Mouse (Mus musculus) adrenal gland, adult (tissue): Measurements from ENCODE around the gene Gja5.

Experiments used
- DNase-seq, 2 experiments: peaks; one replicate each; pipeline ENCODE4 v3.0.0; 2022 to 2023; ENCODE audit warnings: low spot score in 1 of 2; ENCODE audit not compliant: inconsistent age in 2 of 2

Gene Gja5

GRCm38 (mm10) chr3:96931261-96931681, 26.8 kb downstream of the Gja5 start:
- peak in 1 of 2 experiments; percentile 31 for DNase-seq

DNA sequence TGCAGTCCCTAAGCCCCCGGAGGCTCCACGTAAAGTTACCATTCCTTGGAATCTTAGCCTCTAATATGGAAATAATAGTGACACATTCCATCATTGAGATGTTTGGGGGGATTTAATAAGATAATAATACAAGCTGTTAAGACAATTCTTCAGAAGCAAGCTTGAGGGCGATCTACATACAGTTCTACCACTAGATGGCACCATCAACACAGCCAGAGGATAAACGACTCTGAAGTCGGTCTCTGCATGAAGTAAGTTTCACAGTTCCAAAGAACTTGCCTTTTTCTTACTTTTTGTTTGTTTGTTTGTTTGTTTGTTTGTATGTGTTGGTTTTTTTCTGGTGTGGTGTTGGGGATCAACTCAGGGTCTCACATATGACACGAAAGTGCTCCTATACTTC, 31.7 kb downstream of the Gja5 start:
- peak in 1 of 2 experiments; percentile 66 for DNase-seq

- no peak for DNase-seq
Measured at GRCm38 (mm10) chr3:96937606-96938005, 33.1 kb downstream of the Gja5 start.

DNA sequence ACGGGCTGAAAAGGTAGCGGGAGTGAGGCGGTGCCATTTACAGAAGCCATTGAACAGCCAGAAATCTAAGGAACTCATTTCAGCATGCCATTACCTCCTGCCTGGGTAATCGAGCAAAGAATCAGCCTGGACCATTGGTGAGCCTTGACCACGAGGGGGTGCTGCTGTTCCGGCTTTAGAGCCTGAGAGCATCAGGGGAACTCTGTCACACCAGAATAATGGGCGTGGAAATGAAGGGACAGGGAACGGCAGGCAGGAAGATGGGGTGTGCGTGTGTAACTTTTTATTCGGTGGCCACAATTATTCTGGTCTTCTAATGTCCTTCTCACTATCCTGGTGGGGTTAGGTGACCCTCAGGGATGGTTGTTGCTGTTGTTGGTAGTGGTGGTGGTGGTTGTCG, 34.2 kb downstream of the Gja5 start:
- peak; percentile 75 to 93 for DNase-seq

DNA sequence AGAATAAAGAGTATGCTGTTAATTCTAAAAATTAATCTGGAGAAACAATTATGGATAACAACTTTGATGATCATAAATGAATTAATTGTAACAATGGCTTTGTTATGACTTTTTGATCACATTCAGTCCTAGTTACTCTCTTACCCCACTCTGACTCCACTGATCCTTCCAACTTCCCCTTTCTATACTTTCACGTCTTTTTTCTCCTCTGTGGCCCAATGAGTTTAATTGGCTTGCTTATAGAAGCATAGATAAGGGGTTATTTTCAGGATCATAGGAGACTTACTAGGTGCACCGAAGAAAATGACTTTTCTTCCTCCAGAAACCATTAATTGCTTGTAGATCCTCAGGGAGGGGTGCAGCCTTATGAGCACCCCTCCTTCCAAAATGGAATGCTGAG, 38.2 kb downstream of the Gja5 start:
- no peak for DNase-seq

DNA sequence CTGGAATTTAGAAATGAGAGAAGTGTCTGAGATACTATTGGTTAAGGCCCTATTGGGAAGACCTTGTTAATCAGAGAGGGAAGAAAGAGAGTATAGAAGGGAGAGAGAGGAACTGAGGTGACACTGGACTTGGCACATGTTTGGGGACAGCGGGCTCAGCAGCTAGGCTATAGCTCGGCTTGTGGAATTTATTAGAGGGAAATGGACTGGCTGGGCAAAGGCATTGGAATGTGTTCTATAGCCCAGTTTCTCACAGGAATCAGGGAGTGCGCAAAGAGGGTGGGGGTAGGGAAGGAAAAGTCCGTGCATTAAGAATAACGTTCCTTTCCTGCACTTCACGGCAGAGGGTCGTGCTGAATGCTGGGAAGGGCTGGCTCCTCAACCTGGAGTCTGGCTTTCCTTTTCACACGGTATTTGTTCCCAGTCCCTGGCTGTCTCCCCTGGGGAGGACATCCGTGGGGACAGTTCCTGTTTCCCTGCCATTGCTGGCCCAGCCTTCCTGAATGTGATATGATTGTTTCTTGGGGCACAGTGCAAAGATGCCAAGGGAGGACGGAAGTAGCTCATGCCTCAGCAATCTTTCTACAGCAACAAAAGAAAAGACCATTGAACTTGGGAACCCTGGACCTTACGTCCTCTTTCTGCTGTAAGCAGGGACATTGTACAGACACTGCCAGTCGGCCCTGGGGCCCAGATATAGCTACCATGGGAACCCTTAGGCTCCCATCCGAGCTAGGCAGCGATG, 49.2 kb downstream of the Gja5 start:
- DNase-seq: peak in 1 of 2 experiments; percentile 31

DNA sequence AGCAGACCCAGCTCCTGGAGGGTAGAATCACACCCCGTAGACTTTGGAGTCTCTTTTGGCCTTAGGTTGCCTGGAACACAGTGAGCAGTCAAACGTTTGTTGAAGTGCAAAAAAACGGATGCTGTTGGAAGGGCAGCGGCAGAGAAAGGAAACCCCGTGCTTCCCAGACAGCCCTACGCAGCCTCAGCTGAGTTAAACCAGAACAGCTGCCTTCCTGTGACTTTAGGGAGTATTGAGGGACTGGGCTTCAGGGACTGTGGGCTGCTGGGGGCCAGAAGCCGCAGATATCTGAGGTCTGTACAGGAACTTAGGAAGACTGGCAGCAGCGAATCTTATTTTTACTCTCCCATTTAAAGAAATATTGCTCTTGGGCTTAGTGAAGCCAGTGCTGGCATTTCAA, 56.1 kb downstream of the Gja5 start:
- DNase-seq: no peak

DNA sequence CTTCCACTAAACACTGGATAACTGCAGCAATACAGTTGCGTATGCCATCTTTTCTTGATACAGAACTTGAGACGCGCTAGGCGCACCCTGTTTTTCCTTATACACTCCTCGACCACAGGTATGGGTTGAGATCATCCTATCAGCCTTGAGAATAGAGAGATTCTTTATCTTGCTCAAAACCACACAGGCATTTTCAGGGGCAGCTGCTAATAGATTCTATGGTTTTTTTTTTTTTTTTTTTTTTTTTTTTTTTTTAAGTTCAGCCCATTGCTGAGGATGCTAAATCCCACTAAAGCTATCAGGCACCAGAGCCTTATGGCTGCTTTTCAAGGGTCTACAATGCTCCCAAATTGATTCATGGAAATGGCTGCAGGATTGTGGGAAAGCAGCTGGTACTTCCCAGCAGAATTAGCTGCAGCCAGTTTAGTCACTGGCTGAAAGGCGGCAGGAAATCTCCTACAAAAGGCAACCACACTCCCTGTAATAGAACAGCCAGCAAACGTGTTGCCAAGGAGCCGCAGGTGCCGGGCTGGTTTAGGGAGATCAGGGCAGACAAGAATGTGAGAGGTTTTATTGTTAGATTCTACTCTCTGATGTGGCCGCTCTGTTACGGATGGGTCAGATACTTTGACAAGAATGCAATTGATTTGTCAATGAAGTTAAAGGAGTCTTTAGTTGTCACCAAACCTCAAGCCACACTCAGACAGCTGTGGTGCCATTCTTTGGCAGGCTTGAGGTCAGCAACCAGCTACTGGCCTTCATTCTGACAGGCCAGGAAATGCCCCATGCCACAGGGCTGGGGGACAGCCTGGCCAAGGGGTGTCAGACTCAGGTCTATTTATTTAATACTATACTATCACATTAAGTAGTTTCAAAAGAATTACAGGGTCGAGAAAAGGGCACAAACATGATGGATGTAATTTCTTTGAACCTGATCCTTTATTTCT, 58.9 kb downstream of the Gja5 start:
- DNase-seq: no peak

DNA sequence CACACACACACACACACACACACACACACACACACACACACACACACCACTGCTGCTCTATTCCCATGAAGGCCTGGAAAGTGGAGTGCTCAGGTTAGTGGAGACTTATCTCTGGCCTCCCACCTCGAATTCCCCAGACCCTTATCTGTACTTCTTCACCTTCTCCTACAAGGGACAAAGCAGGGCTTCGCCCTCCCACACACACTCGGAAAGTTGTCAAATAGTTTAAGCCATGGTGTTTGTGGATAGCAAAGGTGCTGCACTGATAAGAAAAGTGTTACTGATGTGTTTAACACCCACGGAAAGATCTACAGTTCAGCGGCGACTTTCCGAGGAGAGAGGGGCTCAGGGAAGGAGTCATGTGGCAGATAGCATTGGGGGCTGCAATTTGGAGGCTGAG, 66.5 kb downstream of the Gja5 start:
- no peak for DNase-seq

DNA sequence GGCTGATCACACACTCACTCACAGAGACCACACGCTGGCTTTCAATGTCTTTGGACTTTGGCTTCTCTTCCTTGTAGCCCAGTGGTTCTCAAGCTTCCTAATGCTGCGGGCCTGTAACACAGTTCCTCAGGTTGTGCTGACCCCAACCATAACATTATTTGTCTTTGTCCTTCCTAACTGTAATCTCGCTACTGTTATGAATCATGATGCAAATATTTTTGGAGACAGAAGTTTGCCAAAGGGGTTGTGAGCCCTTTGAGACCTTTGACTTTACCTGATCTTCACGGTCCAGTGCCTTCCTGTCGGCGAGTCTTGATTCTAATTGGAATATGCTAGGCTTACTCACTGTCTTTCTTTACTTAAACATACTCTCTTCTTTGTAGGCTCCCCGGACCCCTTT, 70.0 kb downstream of the Gja5 start:
- no peak for DNase-seq

DNA sequence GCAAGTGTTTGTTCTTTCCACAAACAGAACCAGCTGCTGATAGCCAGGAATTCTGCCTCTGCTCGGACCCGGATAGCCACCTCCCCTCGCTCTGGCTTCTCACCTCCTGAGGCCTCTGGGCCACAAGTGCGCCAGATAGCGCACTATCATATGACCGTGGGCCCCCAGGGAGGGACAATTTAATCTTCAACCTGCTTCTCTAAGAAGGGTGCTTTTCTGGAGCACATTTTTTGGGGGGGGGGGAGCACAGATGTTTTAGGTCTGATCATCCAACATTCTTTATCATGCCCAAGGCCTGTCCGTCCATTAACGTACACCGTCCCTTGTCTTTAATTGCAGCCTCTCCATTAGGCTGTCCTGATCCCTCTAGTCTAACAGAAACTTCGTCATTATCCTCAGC, 71.1 kb downstream of the Gja5 start:
- no peak for DNase-seq

- no peak for DNase-seq
Measured at GRCm38 (mm10) chr3:96977507-96977906, 73.0 kb downstream of the Gja5 start.

- DNase-seq: no peak
Measured at GRCm38 (mm10) chr3:96978469-96978868, 74.0 kb downstream of the Gja5 start.

DNA sequence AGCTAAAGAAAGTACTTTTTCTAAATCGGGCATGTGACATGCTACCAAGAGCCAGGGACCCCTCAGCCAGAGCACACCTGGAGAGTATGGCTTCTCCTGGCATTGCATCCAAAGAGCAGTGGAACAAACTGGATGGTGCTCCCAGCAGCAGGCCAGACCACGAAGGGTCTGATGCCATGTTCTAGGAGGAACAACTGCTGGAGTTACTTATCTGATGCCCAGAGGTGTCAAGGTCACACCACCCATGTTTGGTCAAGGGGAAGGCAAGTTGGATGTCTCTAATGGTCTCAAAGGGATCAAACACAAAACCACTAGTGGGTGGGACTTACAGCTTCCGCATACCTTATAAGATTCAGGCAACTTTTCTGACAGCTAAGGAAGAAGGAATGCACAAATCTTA, 74.5 kb downstream of the Gja5 start:
- no peak for DNase-seq

DNA sequence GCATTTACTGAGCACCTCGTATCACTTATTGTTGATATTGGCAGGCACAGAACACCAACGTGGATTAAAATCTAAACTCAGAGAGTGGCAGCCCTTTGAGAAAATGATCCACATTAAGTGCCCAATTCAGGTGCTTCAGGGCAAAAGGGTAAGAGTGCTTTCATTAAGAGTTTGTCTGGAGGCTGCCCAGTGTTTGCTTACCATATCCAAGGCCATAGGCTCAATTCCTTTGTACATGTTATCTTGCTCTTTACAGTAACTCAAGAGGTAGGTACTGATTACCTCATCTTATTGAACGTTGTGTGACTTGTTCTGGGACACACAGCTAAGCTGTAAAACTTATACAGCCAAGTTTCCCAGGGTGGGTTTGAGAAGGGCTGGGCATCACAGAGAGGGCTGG, 77.3 kb downstream of the Gja5 start:
- DNase-seq: no peak

DNA sequence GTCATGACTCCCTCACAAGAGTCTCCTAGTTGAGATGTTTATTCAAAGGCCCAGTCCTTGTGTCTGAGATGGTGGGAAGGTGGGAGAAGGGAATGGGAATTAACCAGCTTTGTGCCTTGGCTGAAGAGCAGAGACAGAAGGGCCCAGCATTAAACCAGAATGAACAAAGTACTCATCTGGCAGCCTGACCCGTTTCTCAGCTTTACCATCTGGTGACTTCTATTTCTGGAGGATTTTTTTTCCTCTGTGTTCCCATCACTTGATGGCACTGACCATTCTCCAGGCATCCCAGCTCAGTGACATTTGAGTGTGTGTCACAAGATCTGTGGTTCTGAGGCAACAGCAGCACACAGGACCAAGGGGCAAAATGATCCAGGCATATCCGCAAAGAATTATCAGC, 78.2 kb downstream of the Gja5 start:
- no peak for DNase-seq

DNA sequence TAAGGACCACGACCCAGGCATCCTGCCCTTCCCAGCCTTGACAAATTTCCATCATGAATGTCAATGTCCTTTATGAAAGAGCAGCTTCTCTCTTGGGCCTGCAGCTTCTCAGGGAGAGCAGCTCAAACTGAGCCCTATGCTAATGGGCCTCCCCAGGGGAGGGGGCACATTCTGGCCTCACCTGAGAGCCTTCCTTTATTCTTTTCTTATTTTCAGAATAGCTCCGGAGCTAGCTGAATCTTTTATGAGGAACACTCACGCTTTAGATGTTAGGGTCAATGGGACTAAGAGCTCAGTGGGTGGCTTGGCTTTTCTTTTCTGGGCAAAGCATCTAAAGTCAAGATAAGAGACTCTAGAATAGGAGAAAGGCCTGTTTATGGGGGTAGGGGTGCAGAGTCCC, 88.0 kb downstream of the Gja5 start:
- DNase-seq: no peak

DNA sequence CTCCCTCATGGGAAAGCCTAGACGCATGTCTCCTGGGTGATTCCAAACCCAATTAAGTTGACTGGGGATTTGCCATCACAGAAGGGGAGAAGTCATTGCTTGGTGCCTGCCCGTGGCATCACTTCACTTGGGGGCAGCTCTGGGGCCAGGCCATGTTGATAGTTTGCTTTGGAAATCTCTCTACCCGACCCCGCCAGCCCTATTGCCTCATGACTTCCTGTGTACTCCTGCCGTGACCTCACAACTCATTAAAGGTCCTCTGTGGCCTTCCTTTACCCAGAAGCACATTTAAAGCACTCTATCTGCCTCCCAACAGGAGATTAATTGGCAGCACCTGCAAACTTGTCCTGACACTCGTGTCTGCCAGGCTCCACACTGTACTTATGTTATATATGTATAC, 93.3 kb downstream of the Gja5 start:
- DNase-seq: no peak

DNA sequence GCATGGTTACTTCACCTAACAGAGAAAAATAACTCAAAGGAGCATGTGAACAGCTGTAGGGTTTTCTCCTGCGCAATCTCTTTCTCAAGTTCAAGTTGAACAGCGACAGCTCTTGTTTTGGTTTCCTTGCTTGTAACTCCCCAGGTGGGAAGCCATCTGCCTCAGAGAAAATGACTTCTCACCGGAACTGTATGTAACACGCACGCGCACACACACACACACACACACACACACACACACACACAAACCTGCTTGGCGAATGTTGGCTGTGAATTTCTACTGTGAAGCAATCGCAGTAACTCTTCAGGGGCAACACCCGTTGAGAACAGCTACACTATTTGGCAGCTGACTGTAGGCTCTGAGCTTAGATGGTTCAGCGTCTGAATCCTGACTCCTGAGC, 98.6 kb downstream of the Gja5 start:
- DNase-seq: no peak

GRCm38 (mm10) chr3:97004509-97004908, 100.0 kb downstream of the Gja5 start:
- peak in 1 of 2 experiments; percentile 22 for DNase-seq

DNA sequence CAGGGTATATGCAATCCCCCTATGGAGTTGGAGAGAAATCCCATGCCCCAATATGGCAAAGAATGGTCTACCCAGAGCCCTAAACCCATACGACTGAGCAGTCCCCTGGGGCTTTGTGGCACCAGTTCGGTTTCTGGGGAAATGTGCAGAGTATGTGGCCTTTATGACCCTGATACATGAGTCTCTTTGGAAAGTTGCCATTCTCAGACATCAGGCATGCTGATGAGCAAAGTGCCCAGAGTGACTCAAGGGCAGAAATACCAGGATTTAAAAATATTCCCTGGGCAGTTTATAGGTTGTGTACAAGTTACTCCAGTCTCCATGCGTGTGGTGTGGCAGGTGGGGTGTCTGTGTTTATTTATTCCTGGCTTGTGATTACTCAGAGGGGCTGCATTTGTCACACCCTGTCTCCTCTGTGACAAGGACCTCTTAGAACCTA, 102.5 kb downstream of the Gja5 start:
- DNase-seq: peak in 1 of 2 experiments; percentile 66

DNA sequence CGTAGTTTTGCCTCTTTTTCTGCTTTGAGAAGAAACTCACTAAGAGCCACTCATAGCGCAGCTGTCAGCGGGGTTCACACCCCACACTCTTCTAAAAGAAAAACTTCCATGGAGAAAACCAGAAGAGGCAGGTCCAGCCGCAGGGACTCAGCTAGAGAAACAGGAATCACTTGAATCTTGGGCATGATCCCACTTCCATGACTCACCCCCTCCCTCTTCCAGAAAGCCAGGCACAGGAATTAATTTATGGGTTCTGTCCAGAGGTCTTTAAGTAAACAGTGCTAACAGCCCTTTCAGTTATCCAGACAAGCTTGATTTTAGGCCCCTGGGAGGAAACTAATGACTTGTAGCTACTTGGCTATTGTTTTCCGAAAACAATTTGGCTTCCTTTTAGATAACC, 120.7 kb downstream of the Gja5 start:
- DNase-seq: peak; percentile 28 to 78
